Comparison of ENCODE assay signal across 12 mouse cellular contexts in the genomic region with DNA sequence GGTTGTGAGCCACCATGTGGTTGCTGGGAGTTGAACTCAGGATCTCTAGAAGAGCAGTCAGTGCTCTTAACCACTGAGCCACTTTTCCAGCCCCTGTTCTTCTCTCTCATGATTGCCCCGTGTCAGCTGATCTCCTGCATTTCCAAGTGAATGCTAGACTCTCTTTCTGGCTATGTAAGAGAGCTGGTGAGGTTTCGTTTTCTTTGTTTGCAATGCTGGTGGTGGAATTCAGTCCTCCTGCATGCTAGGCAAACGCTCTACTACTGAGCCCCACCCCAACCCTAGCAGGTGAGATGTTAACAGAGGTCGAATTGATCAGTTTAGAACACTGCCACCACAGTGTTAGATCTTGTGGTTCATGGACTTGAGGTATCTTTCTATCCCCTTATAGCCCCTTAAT. TPM values are rescaled to one million over a fixed set of nuclear protein-coding genes. Genes with fewer than 3 reads are reported as not detected.
"Had no signal": no experiment of that assay in that cellular context is flagged by ENCODE, and none has a peak within 500 bp of the region (broad histone marks: within the 10 kb centered on the region; RNA-seq: fewer than 3 reads in every experiment).

No protein-coding gene starts in this region.

- H3K27ac ChIP-seq: kidney, embryonic 15.5 days; limb, embryonic 10.5 days; lung, embryonic 15.5 days; midbrain, embryonic 10.5 days; neural tube, embryonic 15.5 days had no signal

- DNase-seq: kidney, adult 2 months; kidney, postnatal 14 days; midbrain, embryonic 14.5 days; right cerebral cortex, adult 18-20 months; right cerebral cortex, postnatal 25 days had no signal

- H3K4me2 ChIP-seq: kidney, embryonic 15.5 days; lung, embryonic 15.5 days; neural tube, embryonic 15.5 days had no signal

- H3K27me3 ChIP-seq: kidney, embryonic 15.5 days; lung, embryonic 15.5 days; neural tube, embryonic 15.5 days had no signal

- H3K4me1 ChIP-seq: kidney, embryonic 15.5 days; limb, embryonic 10.5 days; lung, embryonic 15.5 days; midbrain, embryonic 10.5 days; neural tube, embryonic 15.5 days had no signal

- H3K4me3 ChIP-seq: kidney, embryonic 15.5 days; limb, embryonic 10.5 days; lung, embryonic 15.5 days; midbrain, embryonic 10.5 days; myocyte; neural tube, embryonic 15.5 days had no signal

- ATAC-seq: intestine, embryonic 16.5 days had no signal

- H3K9me3 ChIP-seq: kidney, embryonic 15.5 days; limb, embryonic 10.5 days; lung, embryonic 15.5 days; midbrain, embryonic 10.5 days; neural tube, embryonic 15.5 days had no signal

- H3K9ac ChIP-seq: kidney, embryonic 15.5 days; lung, embryonic 15.5 days; neural tube, embryonic 15.5 days had no signal

RNA-seq across cellular contexts. Expression of a gene that starts 31.0 kb away (rescaled TPM):
- polyA plus RNA-seq: myocyte had no signal
